Mouse (Mus musculus): ENCODE data around the gene Zc3h10. TPM values are rescaled to one million over a fixed set of nuclear protein-coding genes. Genes with fewer than 3 reads are reported as not detected.

Gene Zc3h10
- total RNA-seq (2023): 26.7 TPM

DNA sequence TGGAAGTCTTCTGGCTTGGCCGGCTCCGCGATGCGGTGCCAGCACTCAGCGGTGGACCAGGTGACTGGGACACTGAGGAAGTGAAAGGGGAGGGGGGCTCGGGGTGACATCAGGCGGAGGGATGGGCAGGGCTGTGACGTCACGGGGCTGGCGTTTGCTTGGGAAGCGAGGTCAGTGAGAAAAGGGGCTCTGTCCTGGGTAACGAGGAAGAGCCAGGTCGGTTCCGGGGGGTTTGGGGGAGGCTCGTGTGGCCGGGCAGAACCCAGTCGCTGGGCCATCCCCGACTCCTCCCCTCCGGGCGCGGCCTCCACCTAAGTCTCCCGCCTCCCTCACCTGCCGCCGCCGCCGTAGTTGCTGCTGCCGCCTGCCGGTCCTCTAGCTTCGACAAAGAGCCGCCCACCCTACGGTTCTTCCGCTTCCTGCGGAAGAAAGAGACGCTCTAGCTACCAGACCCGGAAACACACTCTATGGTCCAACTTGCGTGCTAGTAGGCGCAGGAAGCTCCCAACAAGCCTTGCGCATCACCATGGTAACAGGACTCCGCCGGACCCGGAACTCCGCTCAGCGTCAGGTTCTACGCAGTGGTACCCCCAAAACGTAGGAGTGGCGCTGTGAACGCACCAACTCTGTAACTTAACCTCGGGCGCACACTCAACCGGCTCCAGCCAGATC is at the start of gene Zc3h10:
Gene Zc3h10, minus strand, starts transcription at position 414 of the 672 bp plus-strand sequence.

DNA sequence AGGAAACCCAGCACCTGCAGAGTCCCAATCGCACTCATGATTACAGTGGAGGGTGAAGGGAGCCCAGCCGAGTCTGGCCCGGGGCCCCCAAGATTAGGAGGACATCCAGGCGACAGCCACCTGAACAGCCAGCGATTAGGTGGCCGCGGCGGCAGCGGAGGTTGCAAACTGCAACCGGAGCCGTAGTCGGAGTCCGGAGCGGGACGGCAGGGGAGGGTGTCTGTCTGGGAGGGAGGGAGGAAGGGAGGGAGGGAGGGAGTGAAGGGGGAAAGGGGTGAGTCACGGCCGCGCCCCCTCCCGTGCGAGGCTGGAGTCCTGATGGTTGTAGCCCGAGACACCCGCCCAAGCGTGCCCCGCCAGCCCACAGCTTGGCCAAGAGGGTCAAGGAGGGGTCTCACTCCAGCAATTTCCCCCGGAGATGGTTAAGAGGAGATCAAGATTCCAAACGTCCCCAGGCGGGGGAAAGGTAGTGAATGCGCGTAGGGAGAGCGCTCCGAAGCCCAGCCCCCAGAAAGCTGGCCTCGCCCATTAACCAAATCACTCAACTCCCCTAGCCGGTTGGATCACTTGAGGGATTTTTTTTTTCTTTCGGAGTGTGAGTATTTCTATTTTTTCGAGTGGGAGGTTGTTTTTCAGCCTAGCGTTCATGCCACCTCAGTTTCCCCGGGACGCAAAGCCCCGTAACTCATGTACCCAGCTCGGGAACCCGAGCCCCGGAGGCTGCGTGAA is 42.1 kb upstream of the Zc3h10 start, which contains the start of gene Erbb3:
Gene Erbb3, minus strand, starts transcription at position 189 of the 729 bp plus-strand sequence.

DNA sequence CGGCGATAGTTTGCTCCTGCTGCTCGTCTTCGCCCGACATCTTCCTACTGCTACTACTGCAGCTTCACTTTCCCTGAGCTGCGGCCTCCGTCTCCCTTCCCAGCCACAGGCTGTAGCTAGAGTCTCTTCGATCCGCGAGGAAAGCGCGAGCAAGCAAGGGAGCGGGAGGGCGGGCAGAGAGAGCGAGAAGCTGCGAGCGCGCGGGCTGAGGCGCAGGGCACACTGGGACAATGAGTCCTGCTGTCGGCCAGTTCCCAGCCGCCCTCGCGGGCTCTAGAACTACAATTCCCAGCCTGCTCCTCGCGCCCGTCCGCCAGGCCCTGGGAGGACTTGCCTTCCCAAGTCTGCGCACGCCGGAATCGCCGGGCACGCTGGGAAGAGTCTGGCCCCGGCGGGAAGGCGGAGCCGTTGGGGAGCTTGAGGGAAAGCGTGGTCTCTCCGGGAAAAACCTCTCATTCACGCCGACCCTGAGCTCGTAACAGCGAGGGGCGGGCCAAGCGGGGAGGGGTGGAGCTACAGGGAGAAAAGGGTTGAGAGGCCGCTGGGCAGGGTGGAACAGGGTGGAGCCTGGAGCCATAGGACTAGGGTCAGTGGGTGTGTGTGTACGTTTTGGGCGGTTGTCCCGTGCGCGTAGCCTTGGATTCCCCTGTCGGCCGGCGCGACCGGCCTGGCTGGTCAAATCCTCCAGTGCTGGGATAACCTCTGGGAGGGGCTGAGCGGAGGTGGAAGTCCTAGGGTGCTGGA is 18.4 kb upstream of the Zc3h10 start, which contains the start of gene Pa2g4:
Gene Pa2g4, minus strand, starts transcription at position 200 of the 744 bp plus-strand sequence.

DNA sequence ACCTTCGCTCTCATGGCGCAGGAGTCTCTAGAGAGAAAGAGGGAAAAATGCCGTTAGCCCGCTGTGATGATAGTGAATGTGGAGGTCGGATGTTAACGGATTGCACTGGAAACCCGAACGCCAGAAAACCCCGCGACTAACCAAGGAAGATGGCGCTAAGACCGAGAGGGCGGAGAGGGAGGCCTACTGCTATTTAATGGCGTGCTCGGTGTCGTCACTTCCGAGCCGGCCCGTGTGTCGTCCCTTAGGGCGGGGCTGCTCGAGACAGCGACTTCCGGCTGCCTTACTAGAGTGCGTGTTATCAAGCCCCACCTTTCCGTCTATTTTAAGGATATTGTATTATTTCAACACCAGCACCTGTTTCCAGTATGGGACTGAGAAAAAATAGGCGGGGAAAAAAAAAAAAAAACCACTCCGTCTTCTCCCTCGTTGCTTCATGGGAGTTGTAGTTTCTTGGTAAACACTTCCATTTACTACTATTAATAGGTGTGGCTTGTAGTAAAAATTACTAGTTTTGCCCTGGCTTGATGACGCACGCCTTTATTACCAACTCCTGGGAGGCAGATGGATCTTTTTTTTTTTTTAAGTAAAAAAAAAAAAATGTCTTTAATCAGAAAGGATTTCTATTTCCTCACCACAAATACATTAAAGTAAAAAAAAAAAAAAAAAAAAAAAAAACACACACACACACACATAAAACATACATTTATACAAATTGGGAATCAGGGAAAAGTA is 1.5 kb upstream of the Zc3h10 start, which contains the start of gene Rpl41:
Gene Rpl41, minus strand, starts transcription at position 359 of the 735 bp plus-strand sequence.

DNA sequence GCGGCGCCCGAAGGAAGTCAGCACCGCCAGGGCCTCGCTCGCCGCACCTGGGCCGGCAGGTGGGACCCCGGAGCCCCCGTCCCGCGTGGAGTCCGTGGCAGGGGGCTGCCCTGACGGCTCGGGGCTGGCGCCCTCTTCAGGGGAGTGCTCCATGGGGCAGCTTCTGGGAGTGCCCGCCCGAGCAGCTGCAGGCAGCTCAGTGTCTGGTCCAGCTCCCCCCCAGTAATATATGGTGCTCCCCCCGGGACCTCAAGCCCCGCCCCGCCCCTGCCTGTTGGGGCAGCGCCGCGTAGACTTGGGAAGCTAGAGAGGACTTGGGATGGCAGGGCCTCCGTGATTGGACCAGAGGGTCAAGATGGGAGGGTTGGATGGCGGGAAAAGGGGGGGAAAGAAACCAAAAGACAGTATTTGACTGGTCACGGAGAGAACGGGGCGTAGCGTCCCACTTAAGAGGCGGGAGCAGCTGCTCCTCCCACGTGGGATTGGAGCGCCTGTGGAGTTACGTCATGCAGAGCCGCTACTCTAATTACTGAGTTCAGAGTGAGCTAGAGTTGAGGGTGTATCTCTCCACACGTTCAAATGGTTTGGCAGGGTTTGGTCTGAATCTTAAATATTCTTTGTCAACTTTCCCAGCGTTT is 21.8 kb downstream of the Zc3h10 start, which contains the start of gene Esyt1:
Gene Esyt1, minus strand, starts transcription at position 201 of the 638 bp plus-strand sequence.

DNA sequence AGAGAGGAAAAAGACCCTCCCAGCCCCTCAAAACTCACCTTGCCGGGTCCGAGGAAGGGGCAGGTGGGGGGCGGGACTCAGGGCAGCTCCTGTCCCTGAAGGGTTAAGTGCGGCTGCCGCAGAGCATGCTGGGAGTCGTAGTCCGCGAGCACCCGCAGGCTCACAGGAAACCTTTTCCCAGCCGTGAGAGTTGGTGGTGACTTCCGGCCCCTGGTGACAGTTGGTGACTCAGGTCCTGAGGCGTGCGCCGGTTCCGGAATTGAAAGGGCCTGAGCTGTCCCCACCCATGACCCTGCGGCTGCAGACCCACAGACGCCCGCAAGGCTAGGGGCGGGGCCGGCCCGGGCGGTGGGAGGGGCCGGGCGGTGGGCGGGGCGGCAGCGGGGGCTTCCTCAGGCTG is 49.0 kb downstream of the Zc3h10 start, which contains the start of gene Myl6b:
Gene Myl6b, minus strand, starts transcription at position 96 of the 400 bp plus-strand sequence.

DNA sequence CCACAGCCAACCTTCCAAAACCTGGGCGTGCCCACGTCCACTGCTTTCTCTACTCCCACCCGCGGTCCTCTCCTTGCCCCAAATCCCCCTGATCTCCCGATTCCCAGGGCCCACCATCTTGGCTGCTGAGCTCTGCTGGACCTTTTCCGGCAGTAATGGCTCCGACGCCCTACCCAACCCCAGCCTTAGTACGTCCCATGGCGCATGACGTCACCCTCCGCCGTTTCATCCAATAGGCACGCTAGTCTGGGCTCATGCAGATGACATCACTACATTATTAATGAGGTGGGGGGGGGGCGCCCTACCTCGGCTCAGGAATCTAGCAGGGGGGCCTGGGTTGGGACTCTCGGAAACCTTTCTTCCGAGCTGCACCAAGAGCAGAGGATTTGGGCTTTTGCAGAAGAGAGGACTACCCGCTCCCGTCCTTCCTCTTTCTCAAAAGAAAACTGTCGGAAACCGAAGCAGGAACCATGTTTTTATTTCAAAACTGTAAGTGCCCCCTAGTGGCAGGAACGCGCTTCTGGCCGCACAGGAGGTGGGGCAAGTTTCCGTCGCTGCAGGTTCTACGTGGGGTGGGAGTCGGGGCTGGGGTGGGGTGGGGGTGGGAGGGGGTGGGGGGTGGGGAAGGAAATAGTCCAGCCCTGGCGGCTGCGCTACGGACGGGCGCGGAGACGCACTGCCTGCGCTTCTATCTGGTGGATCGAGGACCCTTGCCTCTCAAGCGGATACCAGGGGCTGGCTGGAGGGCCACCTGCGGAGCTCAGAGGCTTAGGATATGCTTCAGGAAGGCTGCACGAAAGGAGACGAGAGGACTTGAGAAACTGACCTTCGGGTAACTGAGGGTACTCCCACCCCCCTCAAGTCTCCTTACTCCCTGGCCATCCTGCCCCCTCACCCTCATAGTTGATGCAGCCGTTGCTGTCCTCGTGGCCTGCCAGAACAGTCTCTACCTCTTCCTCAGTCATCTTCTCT is 53.6 kb downstream of the Zc3h10 start, which contains the start of gene Myl6:
Gene Myl6, minus strand, starts transcription at position 451 of the 972 bp plus-strand sequence.

Other genes with a start within 250 kb of the Zc3h10 start
- gene Il23a, start 249.0 kb downstream of the Zc3h10 start, total RNA-seq (2023): not detected
- 43.5 TPM for gene Pan2, start 244.4 kb downstream of the Zc3h10 start, total RNA-seq (2023)
- 26.1 TPM for gene Cnpy2, start 225.3 kb downstream of the Zc3h10 start, total RNA-seq (2023)
- gene Cs, start 210.0 kb downstream of the Zc3h10 start, total RNA-seq (2023): 81.9 TPM
- 27.4 TPM for gene Coq10a, start 178.8 kb downstream of the Zc3h10 start, total RNA-seq (2023)
- 49.6 TPM for gene Ankrd52, start 170.7 kb downstream of the Zc3h10 start, total RNA-seq (2023)
- gene Slc39a5, start 146.5 kb downstream of the Zc3h10 start, total RNA-seq (2023): not detected
- 42.4 TPM for gene Nabp2, start 136.3 kb downstream of the Zc3h10 start, total RNA-seq (2023)
- 26.1 TPM for gene Rnf41, start 136.1 kb downstream of the Zc3h10 start, total RNA-seq (2023)
- gene Smarcc2, start 88.5 kb downstream of the Zc3h10 start, total RNA-seq (2023): 112 TPM
- 818 TPM for gene Myl6, start 53.6 kb downstream of the Zc3h10 start, total RNA-seq (2023)
- not detected for gene Myl6b, start 49.1 kb downstream of the Zc3h10 start, total RNA-seq (2023)
- 244 TPM for gene Esyt1, start 21.9 kb downstream of the Zc3h10 start, total RNA-seq (2023)
- 3,926 TPM for gene Rpl41, start 1.5 kb upstream of the Zc3h10 start, total RNA-seq (2023)
- 55.6 TPM for gene Pa2g4, start 18.2 kb upstream of the Zc3h10 start, total RNA-seq (2023)
- 1.3 TPM for gene Erbb3, start 41.9 kb upstream of the Zc3h10 start, total RNA-seq (2023)
- 1,431 TPM for gene Rps26, start 79.0 kb upstream of the Zc3h10 start, total RNA-seq (2023)
- 9.6 TPM for gene Ikzf4, start 98.2 kb upstream of the Zc3h10 start, total RNA-seq (2023)
- gene Suox, start 126.3 kb upstream of the Zc3h10 start, total RNA-seq (2023): 10.1 TPM
- 32.6 TPM for gene Rab5b, start 148.5 kb upstream of the Zc3h10 start, total RNA-seq (2023)
- not detected for gene Pmel, start 156.4 kb upstream of the Zc3h10 start, total RNA-seq (2023)
- gene Cdk2, start 157.3 kb upstream of the Zc3h10 start, total RNA-seq (2023): 32.6 TPM
- 837 TPM for gene Dgka, start 197.1 kb upstream of the Zc3h10 start, total RNA-seq (2023)
- 82.4 TPM for gene Pym1, start 200.1 kb upstream of the Zc3h10 start, total RNA-seq (2023)
- 0.32 TPM for gene Mmp19, start 243.1 kb upstream of the Zc3h10 start, total RNA-seq (2023)

Measured in CD4-positive naive resting alpha-beta T cell, adult 76 days (primary cell).